ENCODE assay signal across 13 mouse cellular contexts in genomic region chr6:59365300-59365699, GRCm38 (mm10).
"Had no signal": no experiment of that assay in that cellular context is flagged by ENCODE, and none has a peak within 500 bp of the region (broad histone marks: within the 10 kb centered on the region; RNA-seq: fewer than 3 reads in every experiment).

No protein-coding gene starts in this region.

- H3K9ac ChIP-seq: kidney, embryonic 15.5 days; liver, embryonic 13.5 days; midbrain, embryonic 12.5 days; midbrain, embryonic 15.5 days; neural tube, embryonic 13.5 days had no signal

- H3K27me3 ChIP-seq: kidney, embryonic 15.5 days; liver, embryonic 13.5 days; midbrain, embryonic 12.5 days; midbrain, embryonic 15.5 days; neural tube, embryonic 13.5 days had no signal

- H3K9me3 ChIP-seq: kidney, embryonic 15.5 days; liver, embryonic 13.5 days; midbrain, embryonic 12.5 days; midbrain, embryonic 15.5 days; neural tube, embryonic 13.5 days had no signal

- H3K4me1 ChIP-seq: kidney, embryonic 15.5 days; liver, embryonic 13.5 days; midbrain, embryonic 12.5 days; midbrain, embryonic 15.5 days; neural tube, embryonic 13.5 days had no signal

- ATAC-seq: midbrain, embryonic 15.5 days had no signal

- H3K36me3 ChIP-seq: kidney, embryonic 15.5 days; liver, embryonic 13.5 days; midbrain, embryonic 12.5 days; midbrain, embryonic 15.5 days; neural tube, embryonic 13.5 days had no signal

- H3K4me2 ChIP-seq: kidney, embryonic 15.5 days; liver, embryonic 13.5 days; midbrain, embryonic 12.5 days; midbrain, embryonic 15.5 days; neural tube, embryonic 13.5 days had no signal

- H3K4me3 ChIP-seq: kidney, embryonic 15.5 days; left cerebral cortex, adult 2 months; liver, embryonic 13.5 days; midbrain, embryonic 12.5 days; midbrain, embryonic 15.5 days; neural tube, embryonic 13.5 days had no signal

- H3K27ac ChIP-seq: kidney, embryonic 15.5 days; left cerebral cortex, adult 2 months; liver, embryonic 13.5 days; macrophage; midbrain, embryonic 12.5 days; midbrain, embryonic 15.5 days; neural tube, embryonic 13.5 days had no signal

- DNase-seq: kidney, postnatal 10 days; kidney, postnatal 36 days; layer of hippocampus, postnatal 36 days; liver, embryonic 13.5 days; lung, adult 2 months; thymus, adult 18-20 months; thymus, postnatal 36 days had no signal
